Mouse (Mus musculus) hindbrain, embryonic 13.5 days (tissue): ENCODE measurements around the gene Slc2a6. TPM values are rescaled to one million over a fixed set of nuclear protein-coding genes. Genes with fewer than 3 reads are reported as not detected.

Experiments used
- ATAC-seq: fragments of 200-750 bp; cut with Nextera tagmentation; 2 replicates; pipeline ENCODE4 v1.8.0; 2017; ENCODE audit warnings: moderate TSS enrichment; ENCODE audit not compliant: low FRiP score
- H3K27ac ChIP-seq: fragments of 300-500 bp; sonication (generic); 2 replicates; pipeline ENCODE4 v1.5.1; 2015; ENCODE audit warnings: inconsistent platforms, mild to moderate bottlenecking, moderate library complexity
- H3K27me3 ChIP-seq: fragments of 300-500 bp; sonication (generic); 2 replicates; pipeline ENCODE4 v1.6.1; 2015; ENCODE audit warnings: mild to moderate bottlenecking, inconsistent platforms
- H3K36me3 ChIP-seq: fragments of 300-500 bp; sonication (generic); 2 replicates; pipeline ENCODE4 v1.6.1; 2015; ENCODE audit warnings: mild to moderate bottlenecking, inconsistent platforms
- H3K4me1 ChIP-seq: fragments of 300-500 bp; sonication (generic); replicated peaks from 2 replicates; pipeline ENCODE4 v1.6.1; 2015; ENCODE audit warnings: inconsistent platforms
- H3K4me2 ChIP-seq: fragments of 300-500 bp; sonication (generic); 2 replicates; pipeline ENCODE4 v1.6.1; 2015; ENCODE audit warnings: inconsistent platforms, mild to moderate bottlenecking, moderate library complexity
- H3K4me3 ChIP-seq: fragments of 300-500 bp; sonication (generic); 2 replicates; pipeline ENCODE4 v1.5.1; 2015; ENCODE audit warnings: mild to moderate bottlenecking, inconsistent platforms
- H3K9ac ChIP-seq: fragments of 300-500 bp; sonication (generic); 2 replicates; pipeline ENCODE4 v1.6.1; 2015; ENCODE audit warnings: mild to moderate bottlenecking, inconsistent platforms
- H3K9me3 ChIP-seq: fragments of 300-500 bp; sonication (generic); 2 replicates; pipeline ENCODE4 v1.6.1; 2016; ENCODE audit warnings: inconsistent platforms
- WGBS: fragments of 180-500 bp; shearing (Covaris S2); methylation state at CpG from one replicate; pipeline ENCODE4 v1.1.7; 2015; 5-methylcytosine and 5-hydroxymethylcytosine counted together
- polyA plus RNA-seq: library from polyadenylated mRNA; unstranded; fragments of >200 nt; fragmentation: Nextera tagmentation; extraction: Ambion mirVana; gene quantifications from 2 replicates; pipeline ENCODE4 v1.2.1, GENCODE M21; 2015

The Slc2a6 gene
- polyA plus RNA-seq, 1 experiment from 2014 or later = 5.5 TPM

- H3K27me3 ChIP-seq = peaks cover 20% of the 10 kb centered on the region
- peak overlapping the region; percentile 69 for H3K4me2 ChIP-seq
- peak overlapping the region; percentile 63; the same call in 1 of the 2 replicates for H3K9ac ChIP-seq
- 84% methylated on average over 4 of the region's 4 CpGs for WGBS
- no peak overlapping the region for H3K27ac ChIP-seq
- H3K36me3 ChIP-seq = no peaks in the 10 kb centered on the region
- peaks cover 22% of the 10 kb centered on the region for H3K4me1 ChIP-seq
- peak overlapping the region; percentile 44 for H3K4me3 ChIP-seq
- ATAC-seq = no peak
- H3K9me3 ChIP-seq = no peaks in the 10 kb centered on the region
Observed at GRCm38 (mm10) chr2:27028437-27029015, 728 bp upstream of the Slc2a6 start.

GRCm38 (mm10) chr2:27026857-27027617 is 761 bp downstream of the Slc2a6 start:
- no peak for ATAC-seq
- peak overlapping the region; percentile 44 for H3K4me3 ChIP-seq
- WGBS = 70% methylated on average over 10 of the region's 10 CpGs
- peaks cover 22% of the 10 kb centered on the region for H3K4me1 ChIP-seq
- peak overlapping the region; percentile 58 for H3K27ac ChIP-seq
- H3K4me2 ChIP-seq = peak overlapping the region; percentile 69
- H3K9ac ChIP-seq = peak overlapping the region; percentile 68
- peaks cover 20% of the 10 kb centered on the region for H3K27me3 ChIP-seq
- H3K9me3 ChIP-seq = no peaks in the 10 kb centered on the region
- no peaks in the 10 kb centered on the region for H3K36me3 ChIP-seq

GRCm38 (mm10) chr2:27026332-27026731 is 1.5 kb downstream of the Slc2a6 start:
- 91% methylated on average over 3 of the region's 3 CpGs for WGBS
- peaks cover 4% of the 10 kb centered on the region; the same call in 1 of the 2 replicates for H3K36me3 ChIP-seq
- H3K9me3 ChIP-seq = no peaks in the 10 kb centered on the region
- H3K4me3 ChIP-seq = no peak overlapping the region
- peak overlapping the region; percentile 69; the same call in 1 of the 2 replicates for H3K4me2 ChIP-seq
- H3K9ac ChIP-seq = no peak overlapping the region
- H3K4me1 ChIP-seq = peaks cover 22% of the 10 kb centered on the region
- H3K27ac ChIP-seq = no peak overlapping the region
- H3K27me3 ChIP-seq = peaks cover 20% of the 10 kb centered on the region
- no peak for ATAC-seq

- no peaks in the 10 kb centered on the region for H3K9me3 ChIP-seq
- H3K4me1 ChIP-seq = peaks cover 22% of the 10 kb centered on the region
- WGBS = 90% methylated on average over 3 of the region's 3 CpGs
- H3K4me2 ChIP-seq = no peak overlapping the region
- no peak overlapping the region for H3K9ac ChIP-seq
- peaks cover 9% of the 10 kb centered on the region for H3K36me3 ChIP-seq
- H3K27me3 ChIP-seq = peaks cover 19% of the 10 kb centered on the region
- no peak overlapping the region for H3K4me3 ChIP-seq
- ATAC-seq = no peak
- H3K27ac ChIP-seq = no peak overlapping the region
Observed at GRCm38 (mm10) chr2:27025545-27025944, 2.3 kb downstream of the Slc2a6 start.

GRCm38 (mm10) chr2:27024136-27024535 is 3.7 kb downstream of the Slc2a6 start:
- H3K9ac ChIP-seq = 0 out of 2 replicates have a peak overlapping the region, but pooled peaks have one; percentile 14
- no peak for ATAC-seq
- peaks cover 19% of the 10 kb centered on the region for H3K36me3 ChIP-seq
- no peak overlapping the region for H3K4me3 ChIP-seq
- no peaks in the 10 kb centered on the region for H3K9me3 ChIP-seq
- peaks cover 22% of the 10 kb centered on the region for H3K4me1 ChIP-seq
- H3K4me2 ChIP-seq = no peak overlapping the region
- H3K27ac ChIP-seq = no peak overlapping the region
- peaks cover 7% of the 10 kb centered on the region; the same call in 1 of the 2 replicates for H3K27me3 ChIP-seq
- WGBS = 91% methylated on average over 14 of the region's 14 CpGs

GRCm38 (mm10) chr2:27022612-27023011 is 5.2 kb downstream of the Slc2a6 start:
- Histone ChIP-seq H3K9ac (no peak overlapping the region; the same call in 1 of the 2 replicates), H3K4me2 (no peak overlapping the region), H3K36me3 (peaks cover 34% of the 10 kb centered on the region), H3K9me3 (no peaks in the 10 kb centered on the region), H3K27me3 (no peaks in the 10 kb centered on the region), H3K4me3 (no peak overlapping the region), H3K27ac (no peak overlapping the region), H3K4me1 (peaks cover 14% of the 10 kb centered on the region)
- no peak for ATAC-seq
- WGBS = 74% methylated on average over 6 of the region's 6 CpGs

GRCm38 (mm10) chr2:27021103-27021502 is 6.7 kb downstream of the Slc2a6 start:
- no peak overlapping the region for H3K4me2 ChIP-seq
- no peak overlapping the region for H3K4me3 ChIP-seq
- no peaks in the 10 kb centered on the region for H3K4me1 ChIP-seq
- H3K27ac ChIP-seq = no peak overlapping the region
- H3K36me3 ChIP-seq = peaks cover 48% of the 10 kb centered on the region
- no peak overlapping the region for H3K9ac ChIP-seq
- H3K27me3 ChIP-seq = no peaks in the 10 kb centered on the region
- WGBS = 78% methylated on average over 1 of the region's 1 CpGs
- H3K9me3 ChIP-seq = no peaks in the 10 kb centered on the region
- ATAC-seq = no peak

GRCm38 (mm10) chr2:27019530-27019929 is 8.3 kb downstream of the Slc2a6 start:
- ATAC-seq = no peak
- H3K27ac ChIP-seq = no peak overlapping the region
- peaks cover 63% of the 10 kb centered on the region for H3K36me3 ChIP-seq
- no peaks in the 10 kb centered on the region for H3K9me3 ChIP-seq
- 91% methylated on average over 2 of the region's 2 CpGs for WGBS
- H3K4me3 ChIP-seq = no peak overlapping the region
- no peak overlapping the region; the same call in 1 of the 2 replicates for H3K9ac ChIP-seq
- H3K4me1 ChIP-seq = no peaks in the 10 kb centered on the region
- H3K4me2 ChIP-seq = no peak overlapping the region
- no peaks in the 10 kb centered on the region for H3K27me3 ChIP-seq

- H3K36me3 ChIP-seq = peaks cover 77% of the 10 kb centered on the region
- no peak for ATAC-seq
- WGBS = 50% methylated on average over 5 of the region's 5 CpGs
Observed at GRCm38 (mm10) chr2:27017802-27018201, 10.0 kb downstream of the Slc2a6 start.

GRCm38 (mm10) chr2:27009714-27010244 is 18.0 kb downstream of the Slc2a6 start, which contains the start of gene Cacfd1:
TSS of gene Cacfd1 (plus strand) at chr2:27009926.
- Histone ChIP-seq H3K4me1 (peaks cover 25% of the 10 kb centered on the region), H3K27ac (peak within 1 kb of the TSS; percentile 92), H3K4me3 (peak within 1 kb of the TSS; percentile 74), H3K9ac (peak within 1 kb of the TSS; percentile 92), H3K9me3 (no peaks in the 10 kb centered on the region), H3K27me3 (no peaks in the 10 kb centered on the region), H3K4me2 (peak within 1 kb of the TSS; percentile 84), H3K36me3 (peaks cover 16% of the 10 kb centered on the region)
- peak; percentile 96 for ATAC-seq
- WGBS = under 1% methylated on average over 40 of the region's 43 CpGs

More at GRCm38 (mm10) chr2:27017802-27018201, 10.0 kb downstream of the Slc2a6 start:
- no peaks in the 10 kb centered on the region for H3K9me3 ChIP-seq
- H3K4me3 ChIP-seq = no peak overlapping the region
- no peaks in the 10 kb centered on the region for H3K27me3 ChIP-seq
- no peak overlapping the region for H3K4me2 ChIP-seq
- no peaks in the 10 kb centered on the region for H3K4me1 ChIP-seq
- no peak overlapping the region for H3K27ac ChIP-seq
- H3K9ac ChIP-seq = no peak overlapping the region

GRCm38 (mm10) chr2:27007701-27008100 is 20.1 kb downstream of the Slc2a6 start:
- H3K4me3 ChIP-seq = no peak overlapping the region
- 82% methylated on average over 7 of the region's 7 CpGs for WGBS

GRCm38 (mm10) chr2:27006255-27006654 is 21.5 kb downstream of the Slc2a6 start:
- H3K9me3 ChIP-seq = no peaks in the 10 kb centered on the region
- H3K4me2 ChIP-seq = no peak overlapping the region
- 74% methylated on average over 4 of the region's 4 CpGs for WGBS
- no peak overlapping the region for H3K4me3 ChIP-seq
- no peak for ATAC-seq
- H3K9ac ChIP-seq = no peak overlapping the region
- H3K27me3 ChIP-seq = no peaks in the 10 kb centered on the region
- H3K27ac ChIP-seq = no peak overlapping the region
- no peaks in the 10 kb centered on the region for H3K36me3 ChIP-seq
- H3K4me1 ChIP-seq = peaks cover 17% of the 10 kb centered on the region

More at GRCm38 (mm10) chr2:27007701-27008100, 20.1 kb downstream of the Slc2a6 start:
- Histone ChIP-seq H3K9ac (no peak overlapping the region), H3K27ac (no peak overlapping the region), H3K36me3 (no peaks in the 10 kb centered on the region; the same call in 1 of the 2 replicates), H3K9me3 (no peaks in the 10 kb centered on the region), H3K4me1 (peaks cover 25% of the 10 kb centered on the region), H3K27me3 (no peaks in the 10 kb centered on the region), H3K4me2 (no peak overlapping the region)
- ATAC-seq = no peak
